Mouse (Mus musculus): Measurements from ENCODE around the gene Atg2b.

GRCm38 (mm10) chr12:105694021-105694420 is 9.0 kb upstream of the Atg2b start:
- TF ChIP-seq POLR2A (IDR thresholded peaks at IDR 0.05; ENCODE audit: insufficient read length, low read depth) (no peak), POLR2AphosphoS2 (IDR thresholded peaks at IDR 0.05; ENCODE audit: insufficient read length, low read depth) (no peak)
